Mouse (Mus musculus) heart, embryonic 10.5 days (tissue): ENCODE results near the gene Pkd1l2. TPM values are rescaled to one million over a fixed set of nuclear protein-coding genes. Genes with fewer than 3 reads are reported as not detected.

Experiments
- DNase-seq: peaks from one replicate; pipeline ENCODE4 v3.0.0-alpha.2; 2017; ENCODE audit warnings: low spot score
- H3K27ac ChIP-seq: fragments of 300-500 bp; sonication (generic); 2 replicates; pipeline ENCODE4 v1.5.1; 2016; ENCODE audit warnings: mild to moderate bottlenecking
- H3K27me3 ChIP-seq: fragments of 300-500 bp; sonication (generic); 2 replicates; pipeline ENCODE4 v1.6.1; 2016; ENCODE audit warnings: mild to moderate bottlenecking; ENCODE audit not compliant: poor library complexity, insufficient read depth, severe bottlenecking
- H3K36me3 ChIP-seq: fragments of 300-500 bp; sonication (generic); 2 replicates; pipeline ENCODE4 v1.6.1; 2016; ENCODE audit warnings: mild to moderate bottlenecking, moderate library complexity
- H3K4me1 ChIP-seq: fragments of 300-500 bp; sonication (generic); 2 replicates; pipeline ENCODE4 v1.6.1; 2016; ENCODE audit warnings: mild to moderate bottlenecking
- H3K4me3 ChIP-seq: fragments of 300-500 bp; sonication (generic); 2 replicates; pipeline ENCODE4 v1.5.1; 2016; ENCODE audit warnings: mild to moderate bottlenecking, moderate library complexity
- H3K9me3 ChIP-seq: fragments of 300-500 bp; sonication (generic); 2 replicates; pipeline ENCODE4 v1.6.1; 2016; ENCODE audit warnings: mild to moderate bottlenecking, moderate library complexity
- WGBS: fragments of 180-500 bp; shearing (Covaris S2); methylation state at CpG from one replicate; pipeline ENCODE4 v1.1.7; 2016; 5-methylcytosine and 5-hydroxymethylcytosine counted together
- polyA plus RNA-seq: library from polyadenylated mRNA; unstranded; fragments of >200 nt; fragmentation: Nextera tagmentation; extraction: Ambion mirVana; gene quantifications from 2 replicates; pipeline ENCODE4 v1.2.1, GENCODE M21; 2016

The Pkd1l2 gene
- 0.03 TPM in 1 of 2 replicates, not detected in the other for polyA plus RNA-seq

- H3K27me3 ChIP-seq = peaks cover 24% of the 10 kb centered on the region; the same call in 1 of the 2 replicates
- WGBS = 80% methylated on average over 8 of the region's 8 CpGs
- peaks cover 48% of the 10 kb centered on the region for H3K4me1 ChIP-seq
- H3K27ac ChIP-seq = 0 out of 2 replicates have a peak within 1 kb of the TSS, but pooled peaks have one; percentile 25
- no peaks in the 10 kb centered on the region for H3K9me3 ChIP-seq
- DNase-seq = no peak
- H3K36me3 ChIP-seq = no peaks in the 10 kb centered on the region
- no peak within 1 kb of the TSS for H3K4me3 ChIP-seq
These were observed at the start of gene Pkd1l2 for GRCm38 (mm10) chr8:117082399-117082872. Gene Pkd1l2, minus strand, starts transcription at chr8:117082449.

- 76% methylated on average over 8 of the region's 8 CpGs for WGBS
- Histone ChIP-seq H3K9me3 (no peaks in the 10 kb centered on the region), H3K36me3 (no peaks in the 10 kb centered on the region), H3K4me3 (no peak overlapping the region), H3K27ac (no peak overlapping the region), H3K27me3 (no peaks in the 10 kb centered on the region), H3K4me1 (no peaks in the 10 kb centered on the region)
- DNase-seq = no peak
These were observed 44.8 kb upstream of the Pkd1l2 start for GRCm38 (mm10) chr8:117127063-117127462.

DNA sequence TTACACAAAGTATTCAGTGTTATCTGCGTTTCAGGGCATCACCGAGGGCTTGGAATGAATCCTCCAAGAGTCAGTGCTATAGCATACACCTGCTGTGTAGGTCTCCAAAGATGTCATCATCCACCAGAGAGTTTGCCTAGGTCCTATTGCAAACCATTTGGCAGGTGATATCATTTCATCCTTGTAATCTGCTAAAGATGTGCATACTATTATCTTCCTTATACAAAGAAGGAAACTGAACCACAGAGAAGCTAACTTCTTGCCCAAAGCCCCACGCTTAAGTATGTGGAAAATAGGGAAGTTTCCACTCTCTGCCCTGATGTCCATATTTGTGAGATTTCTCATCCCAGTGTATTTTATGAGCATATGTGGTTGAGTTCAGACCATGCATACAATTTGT lies 44.2 kb upstream of the Pkd1l2 start:
- Histone ChIP-seq H3K4me1 (no peaks in the 10 kb centered on the region), H3K4me3 (no peak overlapping the region), H3K9me3 (no peaks in the 10 kb centered on the region), H3K36me3 (no peaks in the 10 kb centered on the region), H3K27ac (no peak overlapping the region), H3K27me3 (no peaks in the 10 kb centered on the region)
- 90% methylated on average over 3 of the region's 3 CpGs for WGBS
- no peak for DNase-seq

DNA sequence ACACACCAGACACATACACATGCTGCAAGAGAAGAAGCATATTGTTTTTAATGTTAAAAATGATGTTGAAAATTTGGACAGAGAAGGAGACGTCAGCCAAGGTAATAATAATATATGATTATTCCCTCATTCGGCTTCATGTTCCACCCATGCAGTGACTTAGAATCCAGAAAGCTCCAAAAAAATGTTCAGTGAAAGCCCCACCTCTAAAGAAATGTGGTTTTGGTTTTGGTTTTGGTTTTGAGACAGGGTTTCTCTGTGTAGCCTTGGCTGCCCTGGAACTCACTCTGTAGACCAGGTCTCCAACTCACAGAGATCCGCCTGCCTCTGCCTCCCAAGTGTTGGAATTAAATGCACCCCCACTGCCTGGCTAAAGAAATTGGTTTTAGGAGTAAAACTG lies 43.6 kb upstream of the Pkd1l2 start:
- Histone ChIP-seq H3K36me3 (no peaks in the 10 kb centered on the region), H3K27ac (no peak overlapping the region), H3K4me1 (no peaks in the 10 kb centered on the region), H3K4me3 (no peak overlapping the region), H3K9me3 (no peaks in the 10 kb centered on the region), H3K27me3 (no peaks in the 10 kb centered on the region)
- 81% methylated on average over 3 of the region's 3 CpGs for WGBS
- DNase-seq = no peak

DNA sequence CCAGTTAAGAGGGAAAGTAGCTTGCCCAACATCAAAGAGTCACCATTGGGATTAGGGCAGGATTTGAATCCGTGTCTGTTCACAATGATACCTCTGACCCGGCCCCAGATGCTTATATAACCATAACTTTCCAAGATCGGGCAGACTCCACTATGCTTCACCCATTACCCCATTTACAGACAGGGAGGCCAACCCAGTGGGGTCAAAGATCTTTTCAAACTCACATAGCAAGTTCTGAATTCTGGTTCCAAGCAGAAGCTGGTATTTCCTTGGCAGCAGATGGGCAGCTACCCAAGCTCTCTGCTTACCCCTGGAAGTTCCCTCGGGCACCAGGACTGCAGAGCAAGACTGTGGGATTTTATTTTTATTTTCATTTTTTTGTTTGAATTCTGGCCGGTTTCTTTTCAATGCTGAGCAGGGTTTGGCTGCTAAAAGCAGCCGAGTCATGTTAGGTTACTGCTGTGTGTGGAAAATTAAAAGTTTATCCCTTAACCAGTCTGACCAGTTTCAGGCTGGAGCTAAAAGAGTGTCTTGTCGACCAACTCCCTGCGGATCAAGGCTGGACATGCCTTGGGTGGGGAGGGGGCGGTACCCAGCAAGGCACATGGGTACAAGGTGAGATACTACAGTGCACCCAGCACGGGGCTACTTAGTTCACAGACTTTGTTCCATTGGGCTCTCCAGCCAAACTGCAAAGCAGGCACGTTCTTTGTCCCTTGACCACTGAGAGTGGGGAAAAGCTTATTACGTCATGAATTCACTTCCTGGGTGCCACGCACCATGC lies 41.8 kb upstream of the Pkd1l2 start:
- H3K4me1 ChIP-seq = peaks cover 2% of the 10 kb centered on the region; the same call in 1 of the 2 replicates
- H3K4me3 ChIP-seq = no peak overlapping the region
- no peak for DNase-seq
- H3K27ac ChIP-seq = no peak overlapping the region
- H3K36me3 ChIP-seq = no peaks in the 10 kb centered on the region
- no peaks in the 10 kb centered on the region for H3K9me3 ChIP-seq
- no peaks in the 10 kb centered on the region for H3K27me3 ChIP-seq
- 77% methylated on average over 13 of the region's 13 CpGs for WGBS

GRCm38 (mm10) chr8:117121277-117121676 lies 39.0 kb upstream of the Pkd1l2 start:
- H3K27ac ChIP-seq = no peak overlapping the region
- H3K27me3 ChIP-seq = no peaks in the 10 kb centered on the region
- H3K36me3 ChIP-seq = no peaks in the 10 kb centered on the region
- H3K4me3 ChIP-seq = no peak overlapping the region
- DNase-seq = no peak
- WGBS = 54% methylated on average over 8 of the region's 8 CpGs
- H3K9me3 ChIP-seq = no peaks in the 10 kb centered on the region
- peaks cover 4% of the 10 kb centered on the region for H3K4me1 ChIP-seq

GRCm38 (mm10) chr8:117118409-117118808 lies 36.2 kb upstream of the Pkd1l2 start:
- Histone ChIP-seq H3K4me3 (no peak overlapping the region), H3K9me3 (no peaks in the 10 kb centered on the region), H3K4me1 (peaks cover 23% of the 10 kb centered on the region), H3K27me3 (no peaks in the 10 kb centered on the region), H3K36me3 (no peaks in the 10 kb centered on the region), H3K27ac (no peak overlapping the region)
- DNase-seq = no peak
- WGBS = 81% methylated on average over 9 of the region's 9 CpGs

DNA sequence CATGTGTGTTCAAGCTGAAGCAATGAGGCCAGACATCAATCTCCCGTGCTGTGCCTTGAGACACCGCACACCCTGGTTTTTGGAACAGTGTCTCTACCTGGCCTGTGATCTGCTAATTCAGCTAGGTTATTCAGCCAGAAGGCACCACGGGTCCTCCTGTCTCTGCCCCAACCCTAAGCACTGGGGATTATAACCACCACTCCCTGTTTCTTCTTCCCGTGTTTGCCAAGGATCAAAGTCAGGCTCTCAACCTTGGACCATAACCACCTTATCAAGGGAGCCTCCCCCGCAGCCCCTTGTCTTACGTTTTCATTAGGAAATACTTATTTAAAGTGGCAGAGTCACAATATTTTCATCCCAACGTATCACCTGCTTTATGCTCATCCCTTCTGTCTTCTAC lies 34.3 kb upstream of the Pkd1l2 start:
- Histone ChIP-seq H3K4me1 (peaks cover 31% of the 10 kb centered on the region), H3K27me3 (no peaks in the 10 kb centered on the region), H3K9me3 (no peaks in the 10 kb centered on the region), H3K36me3 (no peaks in the 10 kb centered on the region), H3K27ac (0 out of 2 replicates have a peak overlapping the region, but pooled peaks have one; percentile 74), H3K4me3 (no peak overlapping the region)
- WGBS = 69% methylated on average over 7 of the region's 7 CpGs
- no peak for DNase-seq

DNA sequence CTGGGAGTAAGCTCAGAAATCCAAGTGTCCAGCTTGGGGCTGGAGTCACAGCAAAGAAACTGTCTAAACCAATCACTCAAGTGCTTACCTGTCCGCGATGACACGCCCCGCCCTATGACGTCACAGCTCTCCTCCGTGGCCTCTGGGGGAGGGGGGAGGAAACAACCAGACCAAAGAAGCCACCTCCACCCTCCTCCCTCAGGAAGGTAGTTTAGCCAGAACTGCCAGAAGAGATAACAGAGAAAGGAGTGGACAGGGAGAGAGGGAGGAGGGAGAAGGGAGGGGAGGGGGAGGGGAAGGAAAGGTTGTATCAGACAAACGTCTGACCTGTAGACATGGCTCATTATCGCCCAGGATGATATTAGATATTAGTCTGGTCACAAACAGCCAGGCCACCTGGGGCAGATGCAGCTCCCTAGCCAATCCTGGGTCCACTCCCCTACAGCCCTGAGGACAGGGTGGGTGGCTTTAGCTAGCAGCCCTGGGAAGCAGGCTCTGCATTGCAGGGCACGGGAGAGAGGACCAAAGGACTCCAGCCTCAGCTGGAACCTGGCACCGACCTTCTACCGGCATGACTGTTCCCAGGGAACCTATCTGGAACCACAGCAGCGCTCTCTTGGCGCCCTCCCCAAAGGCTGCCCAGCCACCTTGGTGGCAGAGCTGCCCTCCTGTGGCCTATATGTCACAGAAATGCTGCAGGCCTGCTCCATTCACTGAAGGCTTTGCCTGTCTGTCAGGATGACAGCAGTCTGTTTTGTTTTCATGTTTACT lies 33.6 kb upstream of the Pkd1l2 start:
- 8% methylated on average over 13 of the region's 13 CpGs for WGBS
- Histone ChIP-seq H3K4me3 (peak overlapping the region; percentile 40), H3K36me3 (no peaks in the 10 kb centered on the region), H3K9me3 (no peaks in the 10 kb centered on the region), H3K4me1 (peaks cover 31% of the 10 kb centered on the region), H3K27ac (peak overlapping the region; percentile 74; the same call in 1 of the 2 replicates), H3K27me3 (no peaks in the 10 kb centered on the region)
- peak; percentile 86 for DNase-seq

GRCm38 (mm10) chr8:117115094-117115493 lies 32.8 kb upstream of the Pkd1l2 start:
- peak overlapping the region; percentile 40; the same call in 1 of the 2 replicates for H3K4me3 ChIP-seq
- peaks cover 31% of the 10 kb centered on the region for H3K4me1 ChIP-seq
- WGBS = 47% methylated on average over 6 of the region's 6 CpGs
- DNase-seq = no peak
- H3K27ac ChIP-seq = peak overlapping the region; percentile 42; the same call in 1 of the 2 replicates
- no peaks in the 10 kb centered on the region for H3K36me3 ChIP-seq
- H3K27me3 ChIP-seq = no peaks in the 10 kb centered on the region
- no peaks in the 10 kb centered on the region for H3K9me3 ChIP-seq

DNA sequence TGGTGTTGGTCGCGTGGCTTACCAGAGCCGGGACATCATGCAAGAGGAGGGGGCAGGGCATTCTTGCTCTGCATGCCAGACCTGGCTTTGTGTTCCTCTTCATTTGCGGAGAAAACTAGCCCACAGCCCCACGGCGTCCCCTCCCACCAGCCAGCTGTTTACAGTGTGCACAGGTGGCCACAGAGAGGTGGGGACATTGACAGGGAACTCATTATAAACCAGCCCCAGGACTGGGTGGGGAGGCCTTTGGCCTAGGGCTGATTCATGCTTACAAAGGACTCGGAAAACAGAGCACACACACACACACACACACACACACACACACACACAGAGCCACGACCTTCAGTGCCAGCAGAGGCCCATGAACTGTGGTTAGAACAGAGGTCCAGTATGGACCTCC lies 30.0 kb upstream of the Pkd1l2 start:
- H3K9me3 ChIP-seq = no peaks in the 10 kb centered on the region
- H3K36me3 ChIP-seq = no peaks in the 10 kb centered on the region
- H3K27me3 ChIP-seq = no peaks in the 10 kb centered on the region
- H3K4me3 ChIP-seq = no peak overlapping the region
- 61% methylated on average over 8 of the region's 8 CpGs for WGBS
- no peak for DNase-seq
- peaks cover 28% of the 10 kb centered on the region for H3K4me1 ChIP-seq
- H3K27ac ChIP-seq = no peak overlapping the region

DNA sequence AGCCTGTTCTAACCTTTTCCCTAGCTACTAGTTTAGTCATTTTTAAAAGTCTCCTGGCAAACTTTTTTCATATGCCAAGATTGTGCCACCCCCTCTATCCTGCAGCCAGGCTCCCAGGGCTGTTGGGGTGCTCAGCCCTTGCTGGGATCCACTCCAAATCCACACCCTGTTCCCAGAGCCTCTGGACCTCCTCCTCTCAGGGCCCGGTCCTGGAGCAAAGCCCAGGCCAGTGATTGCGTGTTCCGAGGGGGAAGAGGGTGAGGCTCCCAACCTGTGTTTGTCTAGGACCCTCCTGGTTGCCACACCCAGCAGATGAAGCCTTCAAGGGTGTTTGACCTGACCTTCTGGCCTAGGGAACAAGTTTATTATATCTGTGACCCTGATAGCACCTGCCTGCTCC lies 29.4 kb upstream of the Pkd1l2 start:
- no peak for DNase-seq
- Histone ChIP-seq H3K36me3 (no peaks in the 10 kb centered on the region), H3K9me3 (no peaks in the 10 kb centered on the region), H3K4me1 (peaks cover 28% of the 10 kb centered on the region), H3K27me3 (no peaks in the 10 kb centered on the region), H3K27ac (no peak overlapping the region), H3K4me3 (no peak overlapping the region)
- 78% methylated on average over 3 of the region's 3 CpGs for WGBS

DNA sequence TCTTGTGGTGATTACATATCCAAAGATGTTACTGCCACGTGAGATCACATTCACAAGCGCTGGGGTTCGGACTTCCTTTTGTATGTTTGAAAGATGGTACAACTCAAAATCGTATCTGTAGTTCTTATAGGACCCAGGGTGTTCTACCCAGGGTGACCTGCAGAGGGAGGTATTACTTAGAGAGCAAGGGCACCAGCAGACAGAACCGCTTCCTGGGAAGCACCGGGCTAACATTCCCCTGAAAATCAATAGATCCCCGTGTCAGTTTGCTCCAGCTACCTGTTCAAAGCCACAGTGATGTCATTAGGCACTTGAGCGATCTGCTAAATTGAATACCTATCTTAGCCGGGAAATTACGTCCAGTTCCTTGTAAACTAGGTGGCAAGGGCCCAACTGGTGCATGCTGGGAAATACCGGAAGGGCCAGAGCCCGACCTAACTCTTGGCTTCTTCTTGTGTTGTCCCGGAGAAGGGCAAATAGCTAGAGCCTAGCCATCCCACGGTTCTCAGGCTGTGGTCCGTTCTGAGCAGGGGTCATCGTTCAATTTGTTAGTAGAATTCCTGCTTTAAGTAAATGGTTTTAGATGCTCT lies 27.6 kb upstream of the Pkd1l2 start:
- no peaks in the 10 kb centered on the region for H3K27me3 ChIP-seq
- no peak overlapping the region for H3K4me3 ChIP-seq
- no peak for DNase-seq
- H3K9me3 ChIP-seq = no peaks in the 10 kb centered on the region
- no peaks in the 10 kb centered on the region for H3K36me3 ChIP-seq
- H3K27ac ChIP-seq = no peak overlapping the region
- H3K4me1 ChIP-seq = peaks cover 13% of the 10 kb centered on the region
- WGBS = 46% methylated on average over 16 of the region's 16 CpGs
